Comparison of ENCODE assay signal across 17 mouse cellular contexts in the genomic region with DNA sequence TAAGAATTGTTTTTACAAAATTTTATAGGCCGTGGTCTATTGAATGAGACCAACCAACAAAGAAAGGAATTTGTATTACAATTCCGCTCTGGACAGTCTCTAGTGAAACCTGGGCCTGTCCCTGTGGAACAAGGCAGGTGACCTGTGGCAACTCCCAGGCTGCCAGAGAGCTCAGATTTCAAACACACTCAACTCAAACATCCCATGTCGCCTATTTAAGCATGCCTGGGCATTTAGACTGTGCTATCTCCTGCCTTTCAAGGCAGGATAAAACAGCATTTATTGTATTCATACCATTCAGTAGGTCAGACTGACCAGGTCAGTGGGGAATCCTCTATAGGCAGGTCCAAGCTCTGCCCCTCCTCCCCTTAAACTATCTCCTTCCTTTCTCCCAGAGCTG.
DNase-seq lines count a peak whose midpoint lies in the region; ATAC-seq and TF ChIP-seq lines count a peak whose summit lies in the region.
"Had no signal": no experiment of that assay in that cellular context is flagged by ENCODE, and none has a peak within 500 bp of the region (broad histone marks: within the 10 kb centered on the region; RNA-seq: fewer than 3 reads in every experiment).

No protein-coding gene starts in this region.

- peaks cover 3% of the 10 kb centered on the region; the same call in 1 of the 2 replicates for H3K36me3 ChIP-seq in heart, embryonic 14.5 days (ENCODE audit: control insufficient read depth, insufficient read depth, low read length)
- peaks cover 11% of the 10 kb centered on the region; the same call in 1 of the 2 replicates for H3K36me3 ChIP-seq in lung, embryonic 14.5 days (ENCODE audit: insufficient read depth)
- H3K36me3 ChIP-seq in hindbrain, postnatal 0 days (ENCODE audit: insufficient read depth, low read length) = no peaks in the 10 kb centered on the region
- H3K36me3 ChIP-seq: liver, embryonic 13.5 days; midbrain, embryonic 12.5 days had no signal

- H3K27ac ChIP-seq in heart, embryonic 14.5 days (replicated peaks in 1 of 2; ENCODE audit: control insufficient read depth in 1 of 2, insufficient read depth in 1 of 2, low read depth in 2 of 2, low read length in 2 of 2) = peak overlapping the region; percentile 72 to 80
- H3K27ac ChIP-seq in lung, embryonic 14.5 days (ENCODE audit: low read depth) = peak overlapping the region; percentile 66; the same call in 1 of the 2 replicates
- H3K27ac ChIP-seq in hindbrain, postnatal 0 days = peak overlapping the region; percentile 61; the same call in 1 of the 2 replicates
- H3K27ac ChIP-seq: liver, embryonic 13.5 days; midbrain, embryonic 12.5 days had no signal

- no peak for ATAC-seq in heart, embryonic 14.5 days (ENCODE audit: insufficient number of reproducible peaks, insufficient read depth, low FRiP score, low read depth)
- ATAC-seq in lung, embryonic 14.5 days (ENCODE audit: insufficient read depth) = no peak
- ATAC-seq in hindbrain, postnatal 0 days = no peak
- ATAC-seq: activated CD4-positive, CD25-positive, alpha-beta regulatory T cell, adult 4 months; CD4-positive, CD25-positive, alpha-beta regulatory T cell, adult 4 months; forebrain, embryonic 16.5 days had no signal

- H3K9me3 ChIP-seq in heart, embryonic 14.5 days (ENCODE audit: control insufficient read depth, low read length) = no peaks in the 10 kb centered on the region
- no peaks in the 10 kb centered on the region for H3K9me3 ChIP-seq in lung, embryonic 14.5 days (ENCODE audit: low read depth, low read length)
- no peaks in the 10 kb centered on the region for H3K9me3 ChIP-seq in hindbrain, postnatal 0 days (ENCODE audit: low read length)
- H3K9me3 ChIP-seq: liver, embryonic 13.5 days; midbrain, embryonic 12.5 days; neural tube, embryonic 13.5 days had no signal

- TF ChIP-seq CTCF in lung, embryonic 14.5 days (IDR thresholded peaks at IDR 0.05; ENCODE audit: low read depth) = no peak
- TF ChIP-seq CTCF in hindbrain, postnatal 0 days (IDR thresholded peaks at IDR 0.05; ENCODE audit: low read depth) = no peak

- H3K4me2 ChIP-seq in heart, embryonic 14.5 days (ENCODE audit: low read length) = no peak overlapping the region
- no peak overlapping the region for H3K4me2 ChIP-seq in lung, embryonic 14.5 days
- H3K4me2 ChIP-seq in hindbrain, postnatal 0 days (ENCODE audit: low read depth, low read length) = no peak overlapping the region
- H3K4me2 ChIP-seq: liver, embryonic 13.5 days; midbrain, embryonic 12.5 days; neural tube, embryonic 13.5 days had no signal

- no peaks in the 10 kb centered on the region for H3K27me3 ChIP-seq in heart, embryonic 14.5 days (ENCODE audit: control insufficient read depth, insufficient read depth, low read length)
- H3K27me3 ChIP-seq in lung, embryonic 14.5 days (ENCODE audit: insufficient read depth, low read length) = no peaks in the 10 kb centered on the region
- no peaks in the 10 kb centered on the region for H3K27me3 ChIP-seq in hindbrain, postnatal 0 days (ENCODE audit: insufficient read depth, low read length)
- H3K27me3 ChIP-seq: liver, embryonic 13.5 days; midbrain, embryonic 12.5 days; neural tube, embryonic 13.5 days had no signal

- H3K9ac ChIP-seq in heart, embryonic 14.5 days (ENCODE audit: low read length) = no peak overlapping the region
- no peak overlapping the region for H3K9ac ChIP-seq in lung, embryonic 14.5 days
- no peak overlapping the region for H3K9ac ChIP-seq in hindbrain, postnatal 0 days (replicated peaks; ENCODE audit: low read length)
- H3K9ac ChIP-seq: liver, embryonic 13.5 days; midbrain, embryonic 12.5 days had no signal

- H3K4me1 ChIP-seq in heart, embryonic 14.5 days (ENCODE audit: control insufficient read depth in 2 of 2, insufficient read depth in 2 of 2, low read length in 2 of 2) = peaks cover 35 to 72% of the 10 kb centered on the region in 2 experiments
- H3K4me1 ChIP-seq in lung, embryonic 14.5 days (ENCODE audit: insufficient read depth) = peaks cover 4% of the 10 kb centered on the region; the same call in 1 of the 2 replicates
- H3K4me1 ChIP-seq in hindbrain, postnatal 0 days (ENCODE audit: insufficient read depth, low read length) = 0 out of 2 replicates have a peak, but pooled peaks cover 4% of the 10 kb centered on the region

- DNase-seq in heart, adult 8-10 months (ENCODE audit: low spot score) = no peak
- no peak for DNase-seq in lung, embryonic 14.5 days
- DNase-seq in lung, postnatal 4 days = no peak
- DNase-seq in embryo, embryonic 11 days = peak; percentile 40
- DNase-seq in hindbrain, postnatal 0 days (ENCODE audit: low spot score) = no peak
- no peak for DNase-seq in right cerebral cortex, postnatal 10 days (ENCODE audit: low spot score in 2 of 2)
- DNase-seq: cerebellum, postnatal 36 days; kidney, postnatal 36 days; liver, embryonic 13.5 days; lung, postnatal 14 days; spleen, adult 18-20 months had no signal

- no peak overlapping the region for H3K4me3 ChIP-seq in heart, embryonic 14.5 days (ENCODE audit: control insufficient read depth in 1 of 2, insufficient read depth in 1 of 2, low read depth in 1 of 2, low read length in 2 of 2)
- H3K4me3 ChIP-seq in lung, embryonic 14.5 days (ENCODE audit: low read depth, low read length) = no peak overlapping the region
- H3K4me3 ChIP-seq in hindbrain, postnatal 0 days (ENCODE audit: low read length) = no peak overlapping the region
- H3K4me3 ChIP-seq: liver, embryonic 13.5 days; midbrain, embryonic 12.5 days; neural tube, embryonic 13.5 days had no signal

- WGBS in heart, embryonic 14.5 days = 35% methylated on average over 3 of the region's 3 CpGs
- 33% methylated on average over 3 of the region's 3 CpGs for WGBS in lung, embryonic 14.5 days
- 58% methylated on average over 3 of the region's 3 CpGs for WGBS in hindbrain, postnatal 0 days
